Comparison of ENCODE assay signal across 8 mouse cellular contexts in genomic region chr12:59382812-59383211, GRCm38 (mm10).
DNase-seq lines count a peak whose midpoint lies in the region; ATAC-seq and TF ChIP-seq lines count a peak whose summit lies in the region.

No protein-coding gene starts in this region.

- no peaks in the 10 kb centered on the region for H3K9me3 ChIP-seq in forebrain, embryonic 10.5 days

- H3K27ac ChIP-seq in forebrain, embryonic 10.5 days: no peak overlapping the region
- peak overlapping the region; percentile 49 for H3K27ac ChIP-seq in layer of hippocampus, adult 2 months

- peak; percentile 14 for DNase-seq in cerebellum, adult 11 months
- DNase-seq in cerebellum, adult 11-12 months: no peak
- DNase-seq in 3T3-L1 (ENCODE audit: low read depth, low spot score): peak; percentile 85
- peak; percentile 19 for DNase-seq in adrenal gland, postnatal 25 days
- DNase-seq in forebrain, embryonic 10.5 days (ENCODE audit: extremely low spot score, low spot score): peak; percentile 23
- DNase-seq in layer of hippocampus, adult 2 months (ENCODE audit: low spot score in 2 of 2): peak; percentile 67 to 73
- DNase-seq in urinary bladder, postnatal 36 days (ENCODE audit: low spot score in 2 of 2): peak; percentile 1 to 5

- no peaks in the 10 kb centered on the region for H3K27me3 ChIP-seq in forebrain, embryonic 10.5 days (ENCODE audit: poor library complexity, severe bottlenecking)

- H3K4me3 ChIP-seq in forebrain, embryonic 10.5 days: no peak overlapping the region
- H3K4me3 ChIP-seq in layer of hippocampus, adult 2 months: peak overlapping the region; percentile 44

- WGBS in forebrain, embryonic 10.5 days: 32% methylated on average over 3 of the region's 3 CpGs

- no peaks in the 10 kb centered on the region for H3K36me3 ChIP-seq in forebrain, embryonic 10.5 days (replicated peaks)

- peak; percentile 79 for ATAC-seq in megakaryocyte progenitor cell, adult 5-6 weeks (replicated peaks; ENCODE audit: poor library complexity)

- H3K4me1 ChIP-seq in forebrain, embryonic 10.5 days: no peaks in the 10 kb centered on the region

- peak; percentile 94 for TF ChIP-seq CTCF in layer of hippocampus, adult 2 months (conservative IDR thresholded peaks at IDR 0.05)
